Mouse (Mus musculus) gastrocnemius, postnatal 14 days (tissue): ENCODE data around the gene Actl7b. TPM values are rescaled to one million over a fixed set of nuclear protein-coding genes. Genes with fewer than 3 reads are reported as not detected.

ENCODE experiments used
- DNase-seq: peaks from one replicate; pipeline ENCODE4 v3.0.0; 2021; ENCODE audit warnings: mixed read lengths
- intact Hi-C: fragments of 180-260 bp; cut with DNase I; formaldehyde crosslinking; loops from one replicate; pipeline ENCODE4 v1.15.1; 2025; ENCODE audit warnings: low total_unique reads
- long read RNA-seq, 2 experiments: library from polyadenylated mRNA; stranded (forward); transcript quantifications; one replicate each; pipeline ENCODE4 v2.0.0; 2021
- total RNA-seq, 2 experiments: library from RNA; stranded (reverse); gene quantifications; 2 replicates each; pipeline ENCODE4 v1.2.3; 2021

Actl7b gene
- not detected for total RNA-seq
- long read RNA-seq, experiment 1 = 0 reads
- long read RNA-seq, experiment 2 = 0 reads

- DNase-seq = no peak
- intact Hi-C loops = no loop called here
These were observed at the start of gene Actl7b for GRCm38 (mm10) chr4:56741041-56741493. Gene Actl7b, minus strand, starts transcription at chr4:56741443.

GRCm38 (mm10) chr4:56771065-56771464 lies 29.8 kb upstream of the Actl7b start:
- intact Hi-C loops = no loop called here
- DNase-seq = no peak

- DNase-seq = no peak
- intact Hi-C loops = no loop called here
These were observed 27.7 kb upstream of the Actl7b start for GRCm38 (mm10) chr4:56768913-56769312.

- intact Hi-C loops = no loop called here
- DNase-seq = no peak
These were observed 26.6 kb upstream of the Actl7b start for GRCm38 (mm10) chr4:56767861-56768284.

GRCm38 (mm10) chr4:56757693-56758092 lies 16.4 kb upstream of the Actl7b start:
- intact Hi-C loops = no loop called here
- no peak for DNase-seq

- intact Hi-C loops = no loop called here
- DNase-seq = no peak
These were observed 15.8 kb upstream of the Actl7b start for GRCm38 (mm10) chr4:56756966-56757600.

DNA sequence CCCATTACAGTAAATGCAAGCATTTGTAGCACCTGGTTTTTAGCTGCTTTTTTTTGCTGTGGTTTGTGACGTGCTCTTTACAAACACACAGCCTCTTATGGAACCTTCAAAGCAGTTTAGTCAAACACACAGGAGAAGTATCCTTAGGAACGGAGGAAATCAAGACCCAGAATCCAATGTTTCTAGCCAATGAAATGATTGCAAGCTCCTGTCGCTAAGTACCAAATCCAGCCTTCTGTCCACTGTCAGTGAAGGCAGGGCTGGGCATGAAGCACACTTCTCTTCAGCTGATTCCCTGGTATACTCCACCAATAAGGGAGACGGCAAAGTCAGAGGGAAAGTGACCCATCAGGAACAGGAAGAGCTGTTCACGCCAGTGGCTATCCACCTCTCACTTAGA lies 14.8 kb upstream of the Actl7b start:
- intact Hi-C loops = no loop called here
- no peak for DNase-seq

DNA sequence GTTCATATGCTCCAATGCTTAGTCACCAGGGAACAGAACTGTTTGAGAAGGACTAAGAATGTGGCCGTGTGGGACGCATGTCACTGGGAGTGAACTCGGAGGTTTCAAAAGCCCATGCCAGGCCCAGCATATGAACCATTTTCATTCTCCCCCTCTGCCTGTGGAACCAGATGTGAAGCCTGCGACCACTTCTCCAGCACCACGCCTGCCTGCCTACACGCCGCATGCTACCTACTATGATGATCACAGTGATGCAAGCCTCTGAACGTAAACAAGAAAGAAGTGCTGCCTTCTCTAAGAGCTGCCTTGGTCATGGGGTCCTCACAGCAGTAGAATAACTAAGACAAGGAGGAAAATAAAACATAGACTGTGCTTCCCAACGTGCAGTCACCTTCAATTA lies 6.2 kb upstream of the Actl7b start:
- intact Hi-C loops = no loop called here
- DNase-seq = no peak

DNA sequence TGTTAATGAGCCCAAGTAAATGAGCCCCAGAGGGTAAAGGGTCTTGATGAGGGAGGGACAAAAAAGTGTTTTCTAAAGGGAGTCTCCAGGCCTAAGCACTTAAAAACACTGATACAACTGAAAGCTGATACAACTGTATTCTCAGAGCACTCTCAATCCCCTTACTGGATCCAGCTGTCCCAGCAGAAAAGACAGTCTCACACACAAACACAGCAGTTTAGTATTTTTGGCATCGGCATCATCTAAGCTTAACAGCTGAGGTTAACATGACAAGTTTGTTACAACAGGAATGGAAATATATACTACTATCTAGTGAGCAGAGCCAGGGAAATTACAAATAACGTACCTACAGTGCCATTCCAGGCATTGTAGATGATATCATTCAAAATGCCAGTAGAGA lies 5.1 kb upstream of the Actl7b start:
- intact Hi-C loops = no loop called here
- DNase-seq = no peak

GRCm38 (mm10) chr4:56743363-56744195 lies 2.3 kb upstream of the Actl7b start, which contains the start of gene Actl7a:
Gene Actl7a, plus strand, starts transcription at chr4:56743413.
- DNase-seq = no peak
- intact Hi-C loops = no loop called here

DNA sequence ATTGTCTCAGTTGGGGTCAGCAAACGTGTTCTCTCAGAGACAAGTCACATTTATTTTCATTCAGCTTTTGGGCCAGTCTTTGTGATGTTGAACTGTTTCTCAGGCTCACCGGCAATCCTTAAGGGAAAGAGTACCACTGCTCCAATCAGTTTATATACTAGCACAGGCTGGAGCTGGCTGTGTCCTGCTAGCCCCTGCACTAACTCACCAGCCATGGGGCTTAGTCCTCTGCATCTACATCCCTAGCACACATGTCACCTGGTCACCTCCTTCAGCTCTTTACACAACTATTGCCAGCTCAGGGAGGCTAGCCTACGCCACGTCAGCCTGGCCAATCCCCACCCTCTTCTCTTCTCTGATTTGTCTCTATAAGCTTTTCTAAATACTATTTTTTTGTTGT lies 1.5 kb upstream of the Actl7b start:
- DNase-seq = no peak
- intact Hi-C loops = no loop called here

DNA sequence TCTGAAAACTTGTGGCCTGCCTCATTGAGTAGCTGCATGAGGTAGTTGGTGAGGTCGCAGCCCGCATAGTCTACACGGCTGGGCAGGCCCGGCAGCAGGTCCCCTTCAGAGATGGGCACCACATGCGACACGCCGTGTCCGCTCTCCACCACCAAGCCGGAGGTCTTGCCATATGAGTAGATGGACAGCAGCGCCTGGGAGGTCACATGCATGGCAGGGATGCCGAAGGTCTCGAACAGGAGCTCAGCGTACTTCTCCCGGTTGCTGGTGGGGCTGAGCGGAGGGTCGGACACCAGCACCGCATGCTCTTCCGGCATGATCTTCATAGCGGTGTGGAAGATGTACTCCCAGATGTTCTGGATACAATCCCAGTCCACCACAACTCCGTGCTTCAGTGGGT lies 632 bp downstream of the Actl7b start:
- intact Hi-C loops = no loop called here
- DNase-seq = no peak

- intact Hi-C loops = no loop called here
- no peak for DNase-seq
These were observed 1.2 kb downstream of the Actl7b start, which contains the start of gene Gm26657 for GRCm38 (mm10) chr4:56740020-56740485. Gene Gm26657, plus strand, starts transcription at chr4:56740070.

- no peak for DNase-seq
- intact Hi-C loops = no loop called here
These were observed 15.4 kb downstream of the Actl7b start for GRCm38 (mm10) chr4:56725839-56726238.

- intact Hi-C loops = no loop called here
- DNase-seq = no peak
These were observed 18.0 kb downstream of the Actl7b start for GRCm38 (mm10) chr4:56723237-56723636.

- no peak for DNase-seq
- intact Hi-C loops = no loop called here
These were observed 18.9 kb downstream of the Actl7b start for GRCm38 (mm10) chr4:56722346-56722745.

DNA sequence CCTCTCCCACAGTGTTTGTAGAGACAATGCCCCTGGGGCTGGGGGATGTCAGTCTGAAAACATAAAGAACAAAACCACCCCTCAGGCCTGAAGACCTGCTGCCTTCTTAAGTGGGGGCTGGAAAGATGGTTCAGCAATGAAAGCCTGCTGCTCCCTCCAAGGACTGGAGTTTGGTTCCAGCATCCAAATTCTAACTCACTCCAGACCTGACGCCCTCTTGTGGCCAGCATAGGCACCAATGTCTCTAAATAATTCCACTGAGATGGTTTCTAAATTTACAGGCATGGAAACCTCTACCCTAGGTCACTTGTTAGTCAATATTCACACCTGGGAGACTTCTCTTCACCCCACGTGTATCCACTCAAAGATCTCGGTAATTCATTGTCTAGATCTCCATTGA lies 19.8 kb downstream of the Actl7b start:
- peak; percentile 32 for DNase-seq
- intact Hi-C loops = no loop called here

DNA sequence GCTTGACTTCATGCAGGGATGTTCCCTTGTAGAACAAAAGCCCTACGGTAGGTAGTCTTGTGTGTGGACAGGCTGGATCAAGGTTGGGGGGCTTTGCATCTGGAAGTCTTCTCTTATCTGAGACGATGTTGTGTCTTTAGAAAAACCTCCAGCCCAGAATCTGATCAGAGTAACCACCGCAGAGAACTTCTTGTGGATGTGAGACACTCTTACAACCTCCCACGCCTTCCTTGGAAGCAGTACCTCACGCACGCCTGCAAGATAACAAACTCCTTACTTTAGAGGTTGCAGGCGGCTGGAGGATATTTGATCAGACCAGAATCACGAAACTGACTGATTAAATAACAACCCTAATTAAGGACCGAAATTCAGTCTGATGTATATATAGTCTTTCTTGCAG lies 20.8 kb downstream of the Actl7b start:
- intact Hi-C loops = no loop called here
- no peak for DNase-seq

DNA sequence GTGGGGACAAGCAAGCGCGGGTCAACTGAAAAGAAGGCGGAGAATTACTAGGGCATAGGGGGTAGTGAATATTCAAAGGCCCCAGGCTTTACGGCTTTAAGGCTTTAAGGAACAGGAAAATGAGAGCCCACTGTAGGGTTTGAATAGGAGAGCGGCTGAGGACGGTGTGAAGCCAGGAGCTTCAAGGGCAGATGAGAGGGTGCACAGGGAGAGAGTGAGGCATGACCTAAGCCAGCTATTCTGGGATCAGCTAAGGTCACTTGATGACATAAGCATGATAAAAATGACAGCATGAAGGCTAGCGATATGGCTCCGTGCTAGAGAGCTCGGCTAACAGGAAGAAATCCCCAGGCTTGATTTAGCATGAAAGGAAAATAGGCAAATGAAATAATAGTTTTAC lies 21.8 kb downstream of the Actl7b start:
- DNase-seq = no peak
- intact Hi-C loops = no loop called here

DNA sequence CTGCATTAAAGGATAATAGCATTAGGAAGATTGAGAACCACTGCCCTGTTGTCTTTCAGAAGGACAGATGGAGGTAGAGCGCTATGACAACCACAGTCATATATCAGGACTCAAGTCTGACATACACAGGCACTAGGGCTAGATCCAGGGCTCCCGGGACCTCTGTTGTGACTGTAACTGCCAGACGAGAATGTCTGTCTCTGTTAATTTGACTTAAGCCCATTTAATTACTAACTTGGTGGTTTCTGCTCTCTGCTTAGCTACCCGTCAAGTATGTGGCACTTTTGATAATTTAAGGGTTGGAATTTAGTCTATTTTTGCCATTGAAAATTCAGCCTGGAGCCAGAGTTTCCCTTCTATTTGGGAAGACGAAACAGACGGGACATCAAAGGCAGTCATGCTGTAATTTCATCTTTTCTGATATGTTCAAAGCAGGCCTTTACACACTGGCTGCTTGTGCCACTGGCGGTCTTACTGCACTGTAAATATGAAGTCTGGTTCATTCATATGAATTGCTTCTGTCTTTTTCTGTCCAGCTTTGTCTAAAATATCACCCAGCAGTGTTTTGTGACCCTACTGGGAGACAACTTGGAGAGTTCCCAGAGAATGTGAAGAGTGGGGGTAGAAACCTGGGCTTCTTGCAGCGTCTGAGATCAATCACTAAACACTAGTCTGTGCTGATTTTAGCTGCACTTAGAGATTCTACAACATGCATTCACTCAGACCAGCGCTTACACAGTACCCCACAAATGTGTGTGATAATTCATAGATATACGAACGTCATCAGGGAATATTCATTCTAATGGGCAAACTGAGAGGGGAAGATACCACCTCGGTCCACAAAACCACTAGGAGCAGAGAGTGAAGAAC lies 22.4 kb downstream of the Actl7b start:
- no peak for DNase-seq
- intact Hi-C loops = no loop called here
